Comparison of ENCODE assay signal across 8 mouse cellular contexts in genomic region chr6:118845829-118846228, GRCm38 (mm10).
DNase-seq lines count a peak whose midpoint lies in the region; ATAC-seq lines count a peak whose summit lies in the region.
"Had no signal": no experiment of that assay in that cellular context is flagged by ENCODE, and none has a peak within 500 bp of the region (broad histone marks: within the 10 kb centered on the region; RNA-seq: fewer than 3 reads in every experiment).

No protein-coding gene starts in this region.

- peaks cover 40% of the 10 kb centered on the region for H3K4me1 ChIP-seq in forebrain, embryonic 13.5 days
- peaks cover 32% of the 10 kb centered on the region for H3K4me1 ChIP-seq in liver, embryonic 12.5 days
- H3K4me1 ChIP-seq in stomach, embryonic 15.5 days: no peaks in the 10 kb centered on the region

- peak; percentile 69 for ATAC-seq in forebrain, embryonic 13.5 days
- peak; percentile 64; the same call in 1 of the 2 replicates for ATAC-seq in liver, embryonic 12.5 days
- ATAC-seq in stomach, embryonic 15.5 days (ENCODE audit: insufficient read depth, low FRiP score, low read depth): peak; percentile 50; the same call in 1 of the 2 replicates

- H3K4me3 ChIP-seq in forebrain, embryonic 13.5 days: no peak overlapping the region
- no peak overlapping the region for H3K4me3 ChIP-seq in liver, embryonic 12.5 days
- H3K4me3 ChIP-seq in stomach, embryonic 15.5 days (replicated peaks): no peak overlapping the region
- H3K4me3 ChIP-seq: left cerebral cortex, adult 2 months had no signal

- H3K9ac ChIP-seq in forebrain, embryonic 13.5 days: no peak overlapping the region
- no peak overlapping the region for H3K9ac ChIP-seq in liver, embryonic 12.5 days
- H3K9ac ChIP-seq in stomach, embryonic 15.5 days: no peak overlapping the region

- H3K27ac ChIP-seq in forebrain, embryonic 13.5 days: peak overlapping the region; percentile 68
- no peak overlapping the region for H3K27ac ChIP-seq in liver, embryonic 12.5 days
- H3K27ac ChIP-seq in stomach, embryonic 15.5 days: no peak overlapping the region
- H3K27ac ChIP-seq: left cerebral cortex, adult 2 months had no signal

- H3K27me3 ChIP-seq in forebrain, embryonic 13.5 days: no peaks in the 10 kb centered on the region
- no peaks in the 10 kb centered on the region for H3K27me3 ChIP-seq in liver, embryonic 12.5 days (replicated peaks)
- no peaks in the 10 kb centered on the region for H3K27me3 ChIP-seq in stomach, embryonic 15.5 days (replicated peaks)

- peak; percentile 59 for DNase-seq in left cerebral cortex, adult 11 months (ENCODE audit: low spot score)
- DNase-seq in left cerebral cortex, postnatal 10 days (ENCODE audit: extremely low spot score in 1 of 2, low spot score in 2 of 2): no peak
- DNase-seq in cerebellum, adult 9-11 months: peak; percentile 62
- no peak for DNase-seq in urinary bladder, adult 18-20 months (ENCODE audit: low spot score in 2 of 2)

- WGBS in forebrain, embryonic 13.5 days: 3% methylated on average over 2 of the region's 2 CpGs
- 13% methylated on average over 2 of the region's 2 CpGs for WGBS in liver, embryonic 12.5 days (ENCODE audit: insufficient replicate concordance)
- WGBS in stomach, embryonic 15.5 days: 13% methylated on average over 2 of the region's 2 CpGs

- no peaks in the 10 kb centered on the region for H3K9me3 ChIP-seq in forebrain, embryonic 13.5 days (replicated peaks)
- no peaks in the 10 kb centered on the region for H3K9me3 ChIP-seq in liver, embryonic 12.5 days (replicated peaks)
- no peaks in the 10 kb centered on the region for H3K9me3 ChIP-seq in stomach, embryonic 15.5 days

- no peak overlapping the region for H3K4me2 ChIP-seq in forebrain, embryonic 13.5 days
- H3K4me2 ChIP-seq in liver, embryonic 12.5 days: no peak overlapping the region
- H3K4me2 ChIP-seq in stomach, embryonic 15.5 days: no peak overlapping the region

- H3K36me3 ChIP-seq in forebrain, embryonic 13.5 days (ENCODE audit: poor library complexity, severe bottlenecking): no peaks in the 10 kb centered on the region
- H3K36me3 ChIP-seq in liver, embryonic 12.5 days: no peaks in the 10 kb centered on the region
- no peaks in the 10 kb centered on the region for H3K36me3 ChIP-seq in stomach, embryonic 15.5 days

- intact Hi-C loops in left cerebral cortex, postnatal 10 days (cut with DNase I): loop anchor here (10.0 kb wide), 1 partner anchor 259 kb away; no protein-coding TSS in a partner anchor

Comparison
In these comparisons a context has a peak if more than half of its experiments do, and no peak if none do; other contexts are left out.
1. DNase-seq: peak in left cerebral cortex, adult 11 months (single experiment) and cerebellum, adult 9-11 months (single experiment); none in left cerebral cortex, postnatal 10 days (0 of 2) and urinary bladder, adult 18-20 months (0 of 2).
2. Peak in every context shown above with its lines, with median percentiles within 50 percentile points of each other: ATAC-seq.